Mouse (Mus musculus): ENCODE measurements around the gene Gm49388. TPM values are rescaled to one million over a fixed set of nuclear protein-coding genes. Genes with fewer than 3 reads are reported as not detected.
"Not testable (repeated sequence)": the region's sequence is repeated elsewhere in the genome, so short reads cannot be mapped to it uniquely, and the experiment has no call there.

Gm49388 gene
- polyA plus RNA-seq, 1 experiment = not detected

- no peak for DNase-seq (ENCODE audit: low read depth)
Observed at GRCm38 (mm10) chr7:127768346-127768996, 16.9 kb upstream of the Gm49388 start.

GRCm38 (mm10) chr7:127768997-127769593 is 16.3 kb upstream of the Gm49388 start:
- DNase-seq (ENCODE audit: low read depth) = no peak

GRCm38 (mm10) chr7:127769651-127770038 is 15.8 kb upstream of the Gm49388 start, which contains the start of gene Orai3:
TSS of gene Orai3 (plus strand) at chr7:127769815.
- DNase-seq (ENCODE audit: low read depth) = no peak

GRCm38 (mm10) chr7:127770039-127770905 is 15.1 kb upstream of the Gm49388 start:
- DNase-seq (ENCODE audit: low read depth) = no peak

GRCm38 (mm10) chr7:127771262-127771661 is 14.1 kb upstream of the Gm49388 start:
- DNase-seq (ENCODE audit: low read depth) = no peak

GRCm38 (mm10) chr7:127772080-127772479 is 13.3 kb upstream of the Gm49388 start:
- no peak for DNase-seq (ENCODE audit: low read depth)

GRCm38 (mm10) chr7:127772557-127772956 is 12.9 kb upstream of the Gm49388 start:
- no peak for DNase-seq (ENCODE audit: low read depth)

- no peak for DNase-seq (ENCODE audit: low read depth)
Observed at GRCm38 (mm10) chr7:127773664-127774384, 11.6 kb upstream of the Gm49388 start.

GRCm38 (mm10) chr7:127775837-127776236 is 9.6 kb upstream of the Gm49388 start:
- not testable (repeated sequence) for DNase-seq (ENCODE audit: low read depth)

GRCm38 (mm10) chr7:127776426-127776825 is 9.0 kb upstream of the Gm49388 start, which contains the start of gene Setd1a:
TSS of gene Setd1a (plus strand) at chr7:127776670.
- DNase-seq (ENCODE audit: low read depth) = no peak

- DNase-seq (ENCODE audit: low read depth) = no peak
Observed at GRCm38 (mm10) chr7:127776878-127777473, 8.4 kb upstream of the Gm49388 start.

GRCm38 (mm10) chr7:127777474-127778266 is 7.7 kb upstream of the Gm49388 start:
- no peak for DNase-seq (ENCODE audit: low read depth)

- no peak for DNase-seq (ENCODE audit: low read depth)
Observed at GRCm38 (mm10) chr7:127778350-127778749, 7.1 kb upstream of the Gm49388 start.

- DNase-seq (ENCODE audit: low read depth) = no peak
Observed at GRCm38 (mm10) chr7:127797076-127797845, 11.9 kb downstream of the Gm49388 start.

GRCm38 (mm10) chr7:127798591-127798990 is 13.2 kb downstream of the Gm49388 start:
- no peak for DNase-seq (ENCODE audit: low read depth)

GRCm38 (mm10) chr7:127799211-127799610 is 13.8 kb downstream of the Gm49388 start:
- DNase-seq (ENCODE audit: low read depth) = no peak

- DNase-seq (ENCODE audit: low read depth) = no peak
Observed at GRCm38 (mm10) chr7:127799738-127800137, 14.3 kb downstream of the Gm49388 start.

- DNase-seq (ENCODE audit: low read depth) = no peak
Observed at GRCm38 (mm10) chr7:127800435-127801009, 15.1 kb downstream of the Gm49388 start, which contains the start of gene Hsd3b7. TSS of gene Hsd3b7 (plus strand) at chr7:127800604.

GRCm38 (mm10) chr7:127801010-127801621 is 15.7 kb downstream of the Gm49388 start:
- no peak for DNase-seq (ENCODE audit: low read depth)
